Mouse (Mus musculus): ENCODE data around the gene Fbxl17.

DNA sequence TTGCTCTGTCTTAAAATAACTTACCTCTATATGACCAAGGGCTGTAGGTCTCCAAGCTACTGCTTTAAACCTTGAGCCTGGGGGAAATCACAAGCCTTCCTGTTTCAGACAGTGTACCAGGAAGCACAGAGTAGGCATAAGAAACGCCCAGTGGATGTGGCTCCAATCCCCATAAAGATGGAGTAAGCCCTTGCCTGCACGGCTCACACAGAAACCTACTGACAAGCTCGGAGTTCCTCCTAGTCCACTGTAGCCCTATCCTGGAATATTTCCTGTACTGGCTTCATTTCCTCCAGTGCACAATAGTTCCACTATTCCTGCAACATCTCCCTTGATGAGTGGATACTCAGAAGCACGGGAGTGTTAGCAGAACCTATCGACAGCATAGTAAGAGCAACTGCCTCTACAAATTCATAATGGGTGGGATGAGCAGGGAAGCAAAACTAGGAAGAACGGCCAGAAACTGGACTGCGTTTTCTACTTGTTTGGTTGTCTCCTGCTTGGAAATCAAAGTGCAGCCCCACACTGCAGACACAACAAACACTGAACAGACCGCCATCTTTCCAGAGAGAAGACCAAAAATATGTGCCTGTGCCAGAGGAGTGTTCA is 7.0 kb downstream of the Fbxl17 start:
- no peak for TF ChIP-seq CTCF (IDR thresholded peaks at IDR 0.05; ENCODE audit: low read depth, low read length)
- TF ChIP-seq GATA1 (IDR thresholded peaks at IDR 0.05; ENCODE audit: borderline replicate concordance, low read length): no peak
